In the genomic region with DNA sequence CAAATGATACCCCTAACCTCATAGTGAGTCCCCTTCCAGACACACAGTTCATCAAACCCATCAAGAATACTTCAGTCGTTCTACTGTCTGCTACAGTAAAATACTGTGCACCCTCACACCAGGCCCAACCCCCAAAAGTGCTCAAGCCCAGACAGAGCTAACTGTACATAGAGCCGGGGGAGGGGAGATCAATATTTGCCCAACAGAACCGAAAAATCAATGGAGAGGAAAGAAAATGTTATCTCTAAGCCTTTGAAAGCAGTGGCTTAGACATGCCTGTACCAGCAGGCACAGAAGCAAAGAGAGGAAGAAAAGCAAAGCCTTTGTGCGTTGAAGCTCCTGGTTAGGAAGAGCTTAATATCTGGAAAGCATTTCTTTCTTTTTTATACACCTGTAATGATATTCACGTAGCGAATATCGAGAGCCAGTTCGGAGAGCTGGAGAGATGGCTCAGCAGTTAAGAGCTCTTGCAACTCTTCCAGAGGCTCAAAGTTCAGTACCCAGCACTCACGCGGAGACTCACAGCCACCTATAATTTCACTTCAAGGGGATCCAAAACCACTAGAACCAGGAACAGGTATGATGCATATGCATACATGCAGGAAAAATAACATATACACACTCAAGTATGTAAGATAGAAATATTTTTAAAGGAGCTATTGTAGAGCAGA, we compare ENCODE assay signal across 13 mouse cellular contexts. TPM values are rescaled to one million over a fixed set of nuclear protein-coding genes. Genes with fewer than 3 reads are reported as not detected.
"Had no signal": no experiment of that assay in that cellular context is flagged by ENCODE, and none has a peak within 500 bp of the region (broad histone marks: within the 10 kb centered on the region; RNA-seq: fewer than 3 reads in every experiment).

No protein-coding gene starts in this region.

- H3K4me1 ChIP-seq: limb, embryonic 12.5 days; midbrain, embryonic 10.5 days; neural tube, embryonic 12.5 days had no signal

- H3K4me3 ChIP-seq: limb, embryonic 12.5 days; midbrain, embryonic 10.5 days; myocyte; neural tube, embryonic 12.5 days had no signal

- DNase-seq: lung, adult 2 months; lung, postnatal 4 days; midbrain, embryonic 14.5 days; retina, postnatal 1 day; thymus, adult 2 months; thymus, postnatal 25 days had no signal

- ATAC-seq: lung, postnatal 0 days had no signal

- H3K9me3 ChIP-seq: limb, embryonic 12.5 days; midbrain, embryonic 10.5 days; neural tube, embryonic 12.5 days had no signal

- H3K4me2 ChIP-seq: limb, embryonic 12.5 days; neural tube, embryonic 12.5 days had no signal

- H3K27me3 ChIP-seq: limb, embryonic 12.5 days; neural tube, embryonic 12.5 days had no signal

- H3K36me3 ChIP-seq: limb, embryonic 12.5 days; midbrain, embryonic 10.5 days; neural tube, embryonic 12.5 days had no signal

- H3K27ac ChIP-seq: hindbrain, postnatal 0 days; kidney, postnatal 0 days; limb, embryonic 12.5 days; midbrain, embryonic 10.5 days; neural tube, embryonic 12.5 days had no signal

- H3K9ac ChIP-seq: limb, embryonic 12.5 days; neural tube, embryonic 12.5 days had no signal

RNA-seq across cellular contexts. Expression of a gene that starts 23.9 kb away (rescaled TPM):
- polyA plus RNA-seq: myocyte had no signal
